Comparison of ENCODE assay signal across 18 mouse cellular contexts in genomic region chr15:8655251-8655650, GRCm38 (mm10). TPM values are rescaled to one million over a fixed set of nuclear protein-coding genes. Genes with fewer than 3 reads are reported as not detected.
DNase-seq lines count a peak whose midpoint lies in the region; ATAC-seq and TF ChIP-seq lines count a peak whose summit lies in the region.
"Had no signal": no experiment of that assay in that cellular context is flagged by ENCODE, and none has a peak within 500 bp of the region (broad histone marks: within the 10 kb centered on the region; RNA-seq: fewer than 3 reads in every experiment).

No protein-coding gene starts in this region.

- intact Hi-C loops in left cerebral cortex, postnatal 4 days (cut with DNase I): no loop called here

- peaks cover 22% of the 10 kb centered on the region for H3K4me1 ChIP-seq in heart, embryonic 13.5 days
- peaks cover 21% of the 10 kb centered on the region for H3K4me1 ChIP-seq in heart, embryonic 12.5 days (replicated peaks)
- peaks cover 22% of the 10 kb centered on the region for H3K4me1 ChIP-seq in lung, embryonic 14.5 days (ENCODE audit: insufficient read depth)
- H3K4me1 ChIP-seq in embryonic facial prominence, embryonic 12.5 days: peaks cover 50% of the 10 kb centered on the region
- H3K4me1 ChIP-seq in limb, embryonic 15.5 days: peaks cover 21% of the 10 kb centered on the region

- no peak overlapping the region for H3K4me3 ChIP-seq in heart, embryonic 13.5 days
- no peak overlapping the region for H3K4me3 ChIP-seq in heart, embryonic 12.5 days
- H3K4me3 ChIP-seq in lung, embryonic 14.5 days (ENCODE audit: low read depth, low read length): no peak overlapping the region
- H3K4me3 ChIP-seq in embryonic facial prominence, embryonic 12.5 days: no peak overlapping the region
- H3K4me3 ChIP-seq in limb, embryonic 15.5 days: no peak overlapping the region
- H3K4me3 ChIP-seq: limb, embryonic 12.5 days; myocyte had no signal

- DNase-seq in lung, embryonic 14.5 days: no peak
- no peak for DNase-seq in lung, postnatal 10 days
- no peak for DNase-seq in left cerebral cortex, postnatal 4 days
- DNase-seq: cerebellum, postnatal 36 days; gastrocnemius, postnatal 14 days; heart, postnatal 14 days; kidney, postnatal 25 days; lung, adult 2 months; right cerebral cortex, postnatal 25 days had no signal

- H3K4me2 ChIP-seq in heart, embryonic 13.5 days: no peak overlapping the region
- H3K4me2 ChIP-seq in heart, embryonic 12.5 days: no peak overlapping the region
- no peak overlapping the region for H3K4me2 ChIP-seq in lung, embryonic 14.5 days
- peak overlapping the region; percentile 31; the same call in 1 of the 2 replicates for H3K4me2 ChIP-seq in embryonic facial prominence, embryonic 12.5 days (replicated peaks)
- no peak overlapping the region for H3K4me2 ChIP-seq in limb, embryonic 15.5 days
- H3K4me2 ChIP-seq: limb, embryonic 12.5 days; midbrain, embryonic 11.5 days had no signal

- TF ChIP-seq CTCF in lung, embryonic 14.5 days (IDR thresholded peaks at IDR 0.05; ENCODE audit: low read depth): no peak

- ATAC-seq in heart, embryonic 13.5 days (ENCODE audit: extremely low read depth, insufficient number of reproducible peaks, low FRiP score, low TSS enrichment): no peak
- ATAC-seq in heart, embryonic 12.5 days (ENCODE audit: insufficient number of reproducible peaks, low FRiP score): no peak
- ATAC-seq in lung, embryonic 14.5 days (ENCODE audit: insufficient read depth): no peak
- no peak for ATAC-seq in embryonic facial prominence, embryonic 12.5 days (ENCODE audit: insufficient number of reproducible peaks, insufficient read depth, low FRiP score, low TSS enrichment)
- no peak; the same call in 1 of the 2 replicates for ATAC-seq in limb, embryonic 15.5 days (ENCODE audit: insufficient number of reproducible peaks, low FRiP score, low TSS enrichment, low read depth)
- ATAC-seq: CD4-positive, CD25-positive, alpha-beta regulatory T cell, adult 4 months; intestine, embryonic 16.5 days had no signal

- no peak overlapping the region for H3K9ac ChIP-seq in heart, embryonic 13.5 days
- H3K9ac ChIP-seq in heart, embryonic 12.5 days: no peak overlapping the region
- H3K9ac ChIP-seq in lung, embryonic 14.5 days: no peak overlapping the region
- H3K9ac ChIP-seq in embryonic facial prominence, embryonic 12.5 days: no peak overlapping the region
- H3K9ac ChIP-seq in limb, embryonic 15.5 days: no peak overlapping the region
- H3K9ac ChIP-seq: limb, embryonic 12.5 days had no signal

- no peaks in the 10 kb centered on the region for H3K27me3 ChIP-seq in heart, embryonic 13.5 days (replicated peaks)
- H3K27me3 ChIP-seq in heart, embryonic 12.5 days (replicated peaks): no peaks in the 10 kb centered on the region
- no peaks in the 10 kb centered on the region for H3K27me3 ChIP-seq in lung, embryonic 14.5 days (ENCODE audit: insufficient read depth, low read length)
- no peaks in the 10 kb centered on the region for H3K27me3 ChIP-seq in embryonic facial prominence, embryonic 12.5 days
- no peaks in the 10 kb centered on the region for H3K27me3 ChIP-seq in limb, embryonic 15.5 days
- H3K27me3 ChIP-seq: limb, embryonic 12.5 days had no signal

- H3K36me3 ChIP-seq in heart, embryonic 13.5 days: 0 out of 2 replicates have a peak, but pooled peaks cover 7% of the 10 kb centered on the region
- H3K36me3 ChIP-seq in heart, embryonic 12.5 days: 0 out of 2 replicates have a peak, but pooled peaks cover 2% of the 10 kb centered on the region
- no peaks in the 10 kb centered on the region for H3K36me3 ChIP-seq in lung, embryonic 14.5 days (ENCODE audit: insufficient read depth)
- no peaks in the 10 kb centered on the region for H3K36me3 ChIP-seq in embryonic facial prominence, embryonic 12.5 days
- no peaks in the 10 kb centered on the region for H3K36me3 ChIP-seq in limb, embryonic 15.5 days

- no peaks in the 10 kb centered on the region for H3K9me3 ChIP-seq in heart, embryonic 13.5 days
- no peaks in the 10 kb centered on the region for H3K9me3 ChIP-seq in heart, embryonic 12.5 days (replicated peaks)
- no peaks in the 10 kb centered on the region for H3K9me3 ChIP-seq in lung, embryonic 14.5 days (ENCODE audit: low read depth, low read length)
- H3K9me3 ChIP-seq in embryonic facial prominence, embryonic 12.5 days: no peaks in the 10 kb centered on the region
- no peaks in the 10 kb centered on the region for H3K9me3 ChIP-seq in limb, embryonic 15.5 days
- H3K9me3 ChIP-seq: limb, embryonic 12.5 days had no signal

- WGBS in heart, embryonic 13.5 days: 73% methylated on average over 9 of the region's 9 CpGs
- 81% methylated on average over 9 of the region's 9 CpGs for WGBS in heart, embryonic 12.5 days
- 46% methylated on average over 9 of the region's 9 CpGs for WGBS in lung, embryonic 14.5 days
- WGBS in embryonic facial prominence, embryonic 12.5 days: 17% methylated on average over 9 of the region's 9 CpGs
- 42% methylated on average over 9 of the region's 9 CpGs for WGBS in limb, embryonic 15.5 days

- H3K27ac ChIP-seq in heart, embryonic 13.5 days (replicated peaks): 0 out of 2 replicates have a peak overlapping the region, but pooled peaks have one; percentile 28
- no peak overlapping the region for H3K27ac ChIP-seq in heart, embryonic 12.5 days (ENCODE audit: poor library complexity, severe bottlenecking)
- peak overlapping the region; percentile 58; the same call in 1 of the 2 replicates for H3K27ac ChIP-seq in lung, embryonic 14.5 days (ENCODE audit: low read depth)
- peak overlapping the region; percentile 85 for H3K27ac ChIP-seq in embryonic facial prominence, embryonic 12.5 days
- H3K27ac ChIP-seq in limb, embryonic 15.5 days: peak overlapping the region; percentile 44; the same call in 1 of the 2 replicates

RNA-seq across cellular contexts. Expression of gene Slc1a3, which starts 55.3 kb away (rescaled TPM):
- polyA plus RNA-seq in heart, embryonic 13.5 days (2015; fragmentation: Nextera tagmentation; extraction: Ambion mirVana): 12.7 and 14.8 TPM in 2 replicates
- polyA plus RNA-seq in heart, embryonic 12.5 days (2016; fragmentation: Nextera tagmentation; extraction: Ambion mirVana): 19.7 and 19.9 TPM in 2 replicates
- polyA plus RNA-seq in lung, embryonic 14.5 days (2014; fragmentation: Nextera tagmentation; extraction: Ambion mirVana): 24.5 and 26.1 TPM in 2 replicates
- polyA plus RNA-seq in embryonic facial prominence, embryonic 12.5 days (2016; fragmentation: Nextera tagmentation; extraction: Ambion mirVana): 43.4 and 49.3 TPM in 2 replicates
- 28.4 and 33.9 TPM in 2 replicates for polyA plus RNA-seq in limb, embryonic 15.5 days (2015; fragmentation: Nextera tagmentation; extraction: Ambion mirVana)
- 100 to 1,000 TPM; 207 to 215 TPM for total RNA-seq in left cerebral cortex, postnatal 4 days (2021)
